Mouse (Mus musculus) midbrain, embryonic 16.5 days (tissue): ENCODE results near the gene Pecam1. TPM values are rescaled to one million over a fixed set of nuclear protein-coding genes. Genes with fewer than 3 reads are reported as not detected.
"Not testable (repeated sequence)": the region's sequence is repeated elsewhere in the genome, so short reads cannot be mapped to it uniquely, and the experiment has no call there.

Source experiments
- ATAC-seq: fragments of 200-750 bp; cut with Nextera tagmentation; 2 replicates; pipeline ENCODE4 v1.8.0; 2017; ENCODE audit warnings: moderate TSS enrichment
- H3K27ac ChIP-seq: fragments of 300-500 bp; sonication (generic); 2 replicates; pipeline ENCODE4 v1.5.1; 2014; ENCODE audit warnings: mild to moderate bottlenecking, low read length, mixed read lengths
- H3K27me3 ChIP-seq: fragments of 300-500 bp; sonication (generic); 2 replicates; pipeline ENCODE4 v1.6.1; 2014; ENCODE audit warnings: low read depth, low read length, mixed read lengths; ENCODE audit not compliant: control insufficient read depth, insufficient read depth
- H3K36me3 ChIP-seq: fragments of 300-500 bp; sonication (generic); 2 replicates; pipeline ENCODE4 v1.6.1; 2014; ENCODE audit warnings: mild to moderate bottlenecking, low read length, moderate library complexity, mixed read lengths; ENCODE audit not compliant: control insufficient read depth, insufficient read depth
- H3K4me1 ChIP-seq: fragments of 300-500 bp; sonication (generic); 2 replicates; pipeline ENCODE4 v1.6.1; 2014; ENCODE audit warnings: mild to moderate bottlenecking, low read length, mixed read lengths; ENCODE audit not compliant: control insufficient read depth, insufficient read depth
- H3K4me2 ChIP-seq: fragments of 300-500 bp; sonication (generic); 2 replicates; pipeline ENCODE4 v1.6.1; 2014; ENCODE audit warnings: mild to moderate bottlenecking, low read length, mixed read lengths
- H3K4me3 ChIP-seq: fragments of 300-500 bp; sonication (generic); 2 replicates; pipeline ENCODE4 v1.5.1; 2014; ENCODE audit warnings: low read depth, mild to moderate bottlenecking, low read length, moderate library complexity, mixed read lengths
- H3K9ac ChIP-seq: fragments of 300-500 bp; sonication (generic); 2 replicates; pipeline ENCODE4 v1.6.1; 2014; ENCODE audit warnings: low read depth, low read length, mixed read lengths
- H3K9me3 ChIP-seq: fragments of 300-500 bp; sonication (generic); replicated peaks from 2 replicates; pipeline ENCODE4 v1.6.1; 2014; ENCODE audit warnings: mild to moderate bottlenecking, low read length, mixed read lengths; ENCODE audit not compliant: control insufficient read depth, poor library complexity, severe bottlenecking
- WGBS: fragments of 180-500 bp; shearing (Covaris S2); extraction: QIAGEN DNeasy Blood & Tissue Kit; methylation state at CpG from one replicate; pipeline ENCODE4 v1.1.7; 2014; 5-methylcytosine and 5-hydroxymethylcytosine counted together
- polyA plus RNA-seq: library from polyadenylated mRNA; unstranded; fragments of >200 nt; fragmentation: Nextera tagmentation; extraction: Ambion mirVana; gene quantifications from 2 replicates; pipeline ENCODE4 v1.2.1, GENCODE M21; 2015

Gene Pecam1
- polyA plus RNA-seq, 1 experiment from 2014 or later, result 14.1 TPM

DNA sequence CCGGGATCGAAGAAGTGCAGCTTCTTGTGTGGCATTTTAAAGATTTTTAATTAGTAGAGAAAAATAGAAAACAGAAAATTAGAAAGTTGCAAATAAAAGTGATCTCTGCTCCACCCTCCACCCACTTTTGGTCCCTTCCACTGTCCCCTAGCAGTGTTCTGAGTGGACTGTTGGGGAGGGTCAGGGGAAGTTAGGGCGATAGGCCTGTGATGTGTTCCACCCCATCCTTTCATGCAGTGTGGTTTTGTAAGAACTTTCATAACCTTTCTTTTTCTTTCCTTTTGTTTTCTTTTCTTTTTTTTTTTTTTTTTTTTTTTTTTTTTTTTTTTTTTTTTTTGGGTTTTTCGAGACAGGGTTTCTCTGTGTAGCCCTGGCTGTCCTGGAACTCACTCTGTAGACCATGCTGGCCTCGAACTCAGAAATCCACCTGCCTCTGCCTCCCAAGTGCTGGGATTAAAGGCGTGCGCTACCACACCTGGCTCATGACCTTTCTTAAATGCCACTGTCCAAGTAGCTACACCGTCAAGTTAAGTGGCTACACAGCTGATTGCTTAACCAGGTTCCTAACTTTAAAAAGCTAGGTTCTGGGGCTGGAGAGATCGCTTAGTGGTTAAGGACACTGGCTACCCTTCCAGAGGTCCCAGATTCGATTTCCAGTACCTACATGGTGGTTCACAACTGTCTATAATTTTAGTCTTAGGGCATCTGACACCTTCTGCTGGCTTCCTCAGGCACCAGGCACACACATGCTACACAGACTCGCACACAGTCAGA, 87.6 kb downstream of the Pecam1 start:
- no peaks in the 10 kb centered on the region for H3K9me3 ChIP-seq
- ATAC-seq, result no peak
- H3K36me3 ChIP-seq, result no peaks in the 10 kb centered on the region
- H3K27me3 ChIP-seq, result no peaks in the 10 kb centered on the region
- H3K4me1 ChIP-seq, result peaks cover 6% of the 10 kb centered on the region
- no peak overlapping the region for H3K27ac ChIP-seq
- H3K4me2 ChIP-seq, result no peak overlapping the region
- H3K4me3 ChIP-seq, result no peak overlapping the region
- H3K9ac ChIP-seq, result no peak overlapping the region
- 91% methylated on average over 10 of the region's 11 CpGs for WGBS

DNA sequence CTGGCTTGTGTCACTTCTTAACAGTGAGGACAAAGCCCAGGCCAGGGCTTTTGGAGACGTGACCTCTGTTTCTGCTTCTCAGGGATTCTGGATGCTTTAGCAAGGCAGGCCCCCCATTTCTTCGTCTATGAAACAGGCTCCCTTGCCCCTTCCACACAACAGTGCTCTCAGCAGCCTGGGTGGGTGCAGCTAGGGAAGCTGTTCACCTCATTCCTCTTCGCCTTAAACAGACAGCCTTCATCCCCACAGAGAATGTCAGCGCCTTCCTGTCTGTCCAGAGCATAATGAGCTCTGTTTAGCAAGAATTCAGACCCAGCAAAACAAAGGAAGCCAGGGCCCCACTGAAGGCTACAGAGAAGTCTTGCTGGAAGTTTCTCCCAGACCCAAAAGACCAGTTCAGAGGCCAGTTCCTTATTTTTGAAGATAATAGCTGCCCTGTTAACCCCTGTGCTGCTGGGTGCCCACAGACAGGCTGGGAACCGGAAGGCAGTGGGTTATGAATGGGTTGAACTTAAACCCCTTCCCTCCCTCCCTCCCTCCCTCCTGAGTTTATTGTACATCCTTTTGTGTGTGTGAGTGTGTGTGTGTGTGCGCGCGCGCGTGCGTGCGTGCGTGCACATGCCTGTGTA, 89.9 kb downstream of the Pecam1 start:
- H3K9me3 ChIP-seq, result no peaks in the 10 kb centered on the region
- no peaks in the 10 kb centered on the region for H3K36me3 ChIP-seq
- H3K27ac ChIP-seq, result peak overlapping the region; percentile 36; the same call in 1 of the 2 replicates
- no peaks in the 10 kb centered on the region for H3K27me3 ChIP-seq
- 48% methylated on average over 13 of the region's 13 CpGs for WGBS
- H3K4me2 ChIP-seq, result no peak overlapping the region
- no peak for ATAC-seq
- no peak overlapping the region for H3K9ac ChIP-seq
- H3K4me1 ChIP-seq, result peaks cover 6% of the 10 kb centered on the region
- no peak overlapping the region for H3K4me3 ChIP-seq

DNA sequence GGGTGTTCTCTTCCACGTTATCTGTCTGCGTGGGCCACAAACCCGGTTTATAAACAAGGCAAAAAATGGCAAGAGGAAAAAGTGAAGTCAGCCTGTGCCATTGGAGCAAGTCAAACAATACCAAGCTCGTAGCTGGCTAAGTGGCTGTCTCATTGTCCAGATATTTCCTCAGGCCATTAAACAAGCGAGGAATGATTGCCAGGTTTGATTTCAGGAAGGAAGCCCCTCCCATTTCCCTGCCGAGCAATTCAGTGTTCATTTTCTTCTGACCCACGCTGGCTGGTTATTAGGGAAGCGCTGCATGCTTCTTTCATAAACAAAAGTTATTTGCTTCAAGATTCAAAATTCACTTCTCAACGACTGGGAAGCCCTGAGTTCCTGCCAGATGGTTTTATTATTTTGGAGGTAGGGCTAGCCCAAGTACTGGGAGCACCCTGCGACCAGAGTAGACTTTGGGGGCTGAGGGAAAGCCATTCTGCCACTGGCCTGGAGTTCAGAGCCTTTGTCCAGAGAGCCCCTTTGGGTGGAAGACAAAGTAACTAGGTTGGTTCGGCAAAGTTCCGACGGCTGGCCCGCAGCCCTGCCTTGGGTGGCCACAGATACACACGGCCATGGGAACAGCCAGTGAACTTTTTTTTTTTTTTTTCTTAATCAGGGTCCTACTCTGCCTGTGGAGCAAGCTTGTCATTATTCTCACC, 90.7 kb downstream of the Pecam1 start:
- peak overlapping the region; percentile 36; the same call in 1 of the 2 replicates for H3K27ac ChIP-seq
- no peak overlapping the region for H3K9ac ChIP-seq
- H3K36me3 ChIP-seq, result no peaks in the 10 kb centered on the region
- no peak overlapping the region for H3K4me2 ChIP-seq
- no peaks in the 10 kb centered on the region for H3K9me3 ChIP-seq
- H3K27me3 ChIP-seq, result no peaks in the 10 kb centered on the region
- H3K4me1 ChIP-seq, result peaks cover 6% of the 10 kb centered on the region
- no peak overlapping the region for H3K4me3 ChIP-seq
- ATAC-seq, result no peak
- 55% methylated on average over 15 of the region's 15 CpGs for WGBS

DNA sequence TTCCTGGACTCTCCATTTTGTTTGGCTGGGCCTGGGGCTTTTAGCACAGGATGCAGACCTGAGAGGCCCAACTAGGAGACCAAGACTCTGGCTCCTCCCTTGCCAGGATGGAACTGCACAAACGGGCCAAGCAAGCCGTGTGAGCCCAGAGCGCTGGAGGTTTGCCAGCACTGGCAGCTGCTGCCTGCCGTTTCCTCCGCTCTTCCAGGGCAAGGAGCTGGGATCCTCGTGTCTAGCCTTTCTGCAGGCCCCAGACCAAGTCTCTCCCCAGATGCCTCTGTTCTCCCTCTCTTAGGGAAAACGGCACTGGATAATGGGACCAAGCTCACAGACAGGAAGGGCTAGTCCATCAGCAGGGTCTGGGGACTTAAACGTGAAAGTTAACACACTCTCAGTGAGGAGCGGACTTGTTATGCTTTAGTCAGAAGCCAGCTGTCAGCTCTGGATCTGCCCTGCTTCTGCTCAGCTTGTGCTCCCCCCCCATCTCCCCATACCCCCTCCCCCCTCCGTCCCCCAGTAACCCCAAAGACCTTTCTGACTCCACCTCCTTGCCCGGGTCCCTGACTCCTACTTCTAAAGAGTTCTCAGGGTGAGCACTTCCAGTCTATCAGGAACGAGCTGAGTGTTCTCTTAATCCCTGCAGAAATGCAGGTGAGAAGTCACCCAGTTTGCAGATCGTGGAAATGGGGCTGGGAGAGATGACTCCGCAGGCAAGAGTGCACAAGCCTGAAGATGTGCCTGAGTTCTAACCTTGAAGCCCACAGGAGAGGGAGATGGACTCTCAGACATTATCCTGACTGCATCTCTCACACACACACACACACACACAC, 92.2 kb downstream of the Pecam1 start:
- Histone ChIP-seq H3K36me3 (no peaks in the 10 kb centered on the region), H3K4me2 (no peak overlapping the region), H3K27me3 (no peaks in the 10 kb centered on the region), H3K4me1 (peaks cover 6% of the 10 kb centered on the region), H3K9ac (no peak overlapping the region), H3K27ac (peak overlapping the region; percentile 63), H3K9me3 (no peaks in the 10 kb centered on the region), H3K4me3 (no peak overlapping the region)
- 19% methylated on average over 14 of the region's 14 CpGs for WGBS
- ATAC-seq, result peak; percentile 68; the same call in 1 of the 2 replicates

DNA sequence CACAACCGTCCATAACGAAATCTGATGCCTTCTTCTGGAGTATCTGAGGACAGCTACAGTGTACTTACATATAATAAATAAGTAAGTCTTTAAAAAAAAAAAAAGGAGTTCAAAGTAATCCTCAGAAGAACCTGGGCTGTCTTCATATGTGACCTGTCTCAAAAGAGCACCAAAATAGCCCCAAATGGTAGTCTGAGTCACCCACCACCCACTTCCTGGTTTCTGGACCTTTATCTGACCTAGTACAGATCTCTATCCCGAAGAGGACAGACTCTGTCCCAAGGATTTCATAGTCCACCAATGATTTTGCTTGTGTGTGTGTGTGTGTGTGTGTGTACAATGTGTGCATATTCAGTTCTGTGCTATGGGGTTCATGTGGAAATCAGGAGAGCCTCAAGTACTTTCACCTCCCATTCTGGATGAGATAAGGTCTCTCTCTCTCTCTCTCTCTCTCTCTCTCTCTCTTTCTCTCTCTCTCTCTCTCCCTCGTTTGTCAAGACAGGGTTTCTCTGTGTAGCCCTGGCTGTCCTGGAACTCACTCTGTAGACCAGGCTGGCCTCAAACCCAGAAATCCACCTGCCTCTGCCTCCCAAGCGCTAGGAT, 93.4 kb downstream of the Pecam1 start:
- not testable (repeated sequence) for H3K9me3 ChIP-seq, H3K4me2 ChIP-seq, ATAC-seq, H3K4me3 ChIP-seq, H3K27ac ChIP-seq, H3K9ac ChIP-seq, H3K36me3 ChIP-seq, H3K27me3 ChIP-seq, H3K4me1 ChIP-seq
- WGBS, result 76% methylated on average over 5 of the region's 5 CpGs

DNA sequence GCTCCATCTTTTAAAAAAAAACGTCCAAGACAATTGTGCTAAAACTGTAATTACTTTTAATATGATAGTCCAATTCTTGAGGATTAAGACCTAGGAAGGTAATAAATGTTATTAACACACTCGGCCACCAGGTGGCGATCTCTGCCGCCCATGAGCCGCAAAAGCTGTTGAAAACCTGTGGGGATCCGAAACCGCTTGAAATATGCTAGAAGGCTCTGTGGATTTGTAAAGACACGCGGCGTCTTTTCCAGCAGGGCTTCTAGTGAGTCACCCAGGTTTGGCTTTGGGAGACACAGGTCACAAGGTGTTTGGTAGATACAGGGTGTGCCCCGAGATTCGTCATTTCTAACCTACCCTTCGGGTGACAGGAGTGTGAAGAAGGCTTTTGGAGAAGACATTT, 102.1 kb downstream of the Pecam1 start:
- H3K4me3 ChIP-seq, result no peak overlapping the region
- ATAC-seq, result no peak

DNA sequence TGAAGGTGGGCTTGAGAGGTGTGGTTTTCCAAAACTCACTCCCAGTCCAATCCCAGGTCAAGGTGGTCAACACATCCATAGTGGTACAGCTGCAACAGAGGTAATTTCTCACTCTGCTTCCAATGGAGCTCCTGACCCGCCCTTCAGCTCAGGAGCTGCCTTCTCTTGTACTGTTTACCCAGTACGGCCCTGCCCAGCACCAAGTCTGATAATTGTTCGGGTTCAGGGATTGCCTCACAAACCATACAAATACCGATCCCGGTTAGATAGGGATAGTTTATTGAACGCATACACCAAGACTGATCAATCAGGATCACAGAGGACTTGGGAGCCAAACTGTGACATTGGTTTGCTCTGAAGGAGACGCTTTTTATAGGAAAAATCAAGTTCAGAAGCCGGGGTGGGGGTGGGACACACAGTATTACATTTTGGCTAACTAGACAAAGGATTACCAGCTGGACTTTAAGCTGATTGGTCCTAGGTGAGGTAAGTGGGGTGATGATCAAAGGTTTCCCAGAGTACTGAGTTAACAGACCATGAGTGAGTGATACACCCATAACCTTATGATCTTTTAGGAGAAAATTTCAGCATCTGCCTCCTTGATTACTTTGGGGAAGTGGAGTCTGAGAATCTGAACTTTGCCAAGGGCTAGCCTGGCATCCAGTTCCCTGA, 107.3 kb downstream of the Pecam1 start:
- no peaks in the 10 kb centered on the region for H3K9me3 ChIP-seq
- H3K27me3 ChIP-seq, result no peaks in the 10 kb centered on the region
- no peaks in the 10 kb centered on the region for H3K36me3 ChIP-seq
- 81% methylated on average over 8 of the region's 8 CpGs for WGBS
- no peak for ATAC-seq
- no peak overlapping the region for H3K4me2 ChIP-seq
- no peak overlapping the region for H3K4me3 ChIP-seq
- no peak overlapping the region for H3K27ac ChIP-seq
- H3K4me1 ChIP-seq, result peaks cover 12% of the 10 kb centered on the region
- no peak overlapping the region for H3K9ac ChIP-seq

More for the DNA sequence above, 102.1 kb downstream of the Pecam1 start:
- no peaks in the 10 kb centered on the region for H3K9me3 ChIP-seq
- H3K36me3 ChIP-seq, result no peaks in the 10 kb centered on the region
- H3K27me3 ChIP-seq, result no peaks in the 10 kb centered on the region
- no peak overlapping the region for H3K4me2 ChIP-seq
- no peak overlapping the region for H3K9ac ChIP-seq
- no peaks in the 10 kb centered on the region for H3K4me1 ChIP-seq
- 27% methylated on average over 13 of the region's 13 CpGs for WGBS
- no peak overlapping the region for H3K27ac ChIP-seq

DNA sequence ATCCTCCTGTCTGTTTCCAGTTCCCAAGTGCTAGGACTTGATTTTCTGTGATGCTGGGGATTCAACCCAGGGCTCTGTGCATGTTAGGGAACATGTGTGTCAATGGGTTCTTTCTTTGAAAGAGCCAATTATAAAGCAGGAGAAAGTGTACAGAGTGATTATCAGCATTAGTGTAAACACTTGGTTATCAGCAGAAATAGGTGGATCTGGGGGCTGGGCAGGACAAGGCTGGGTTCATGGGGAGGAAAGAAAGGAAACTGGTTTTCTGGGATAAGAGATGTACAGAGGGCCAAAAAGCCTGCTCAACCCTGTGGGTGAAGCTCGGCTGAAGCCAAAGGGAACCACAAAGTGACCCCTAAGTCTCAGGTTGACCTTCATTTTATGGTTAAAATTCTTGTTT, 108.8 kb downstream of the Pecam1 start:
- Histone ChIP-seq H3K27ac (no peak overlapping the region), H3K9ac (no peak overlapping the region), H3K36me3 (no peaks in the 10 kb centered on the region), H3K27me3 (no peaks in the 10 kb centered on the region), H3K9me3 (no peaks in the 10 kb centered on the region), H3K4me2 (no peak overlapping the region), H3K4me1 (peaks cover 12% of the 10 kb centered on the region), H3K4me3 (no peak overlapping the region)
- no peak for ATAC-seq
- WGBS, result 74% methylated on average over 1 of the region's 1 CpGs
